Mouse (Mus musculus) ES-E14 (cell line): ENCODE results near the gene Slc5a10. TPM values are rescaled to one million over a fixed set of nuclear protein-coding genes. Genes with fewer than 3 reads are reported as not detected.

ENCODE experiments used
- DNase-seq: peaks from one replicate; pipeline ENCODE4 v3.0.0-alpha.2; 2013; ENCODE audit warnings: low read depth, low spot score
- H3K27ac ChIP-seq: 2 replicates; pipeline ENCODE4 v1.5.1; 2012; ENCODE audit warnings: low read depth, mild to moderate bottlenecking, low read length, moderate library complexity, mixed read lengths; ENCODE audit not compliant: poor library complexity, insufficient read depth, severe bottlenecking
- H3K36me3 ChIP-seq: 2 replicates; pipeline ENCODE4 v1.6.1; 2012; ENCODE audit warnings: mild to moderate bottlenecking, low read length, moderate library complexity, mixed read lengths; ENCODE audit not compliant: control insufficient read depth, poor library complexity, insufficient read depth, severe bottlenecking
- H3K4me1 ChIP-seq, 2 experiments: fragments of 150-350 bp in 1 of 2; sonication (generic) in 1 of 2; 2 replicates each; pipeline ENCODE4 v1.6.1; 2012; ENCODE audit warnings: low read length in 2 of 2, mild to moderate bottlenecking in 1 of 2, mixed read lengths in 1 of 2; ENCODE audit not compliant: control insufficient read depth in 2 of 2, insufficient read depth in 2 of 2, poor library complexity in 1 of 2
- H3K4me3 ChIP-seq, 2 experiments: fragments of 150-350 bp in 1 of 2; sonication (generic) in 1 of 2; 2 replicates each; pipeline ENCODE4 v1.5.1; 2012; ENCODE audit warnings: low read length in 2 of 2, low read depth in 1 of 2, mild to moderate bottlenecking in 1 of 2, mixed read lengths in 1 of 2; ENCODE audit not compliant: insufficient read depth in 1 of 2, poor library complexity in 1 of 2, severe bottlenecking in 1 of 2
- H3K9ac ChIP-seq: 2 replicates; pipeline ENCODE4 v1.6.1; 2012; ENCODE audit warnings: low read depth, mild to moderate bottlenecking, low read length, mixed read lengths; ENCODE audit not compliant: poor library complexity, insufficient read depth, severe bottlenecking
- H3K9me3 ChIP-seq: fragments of 150-350 bp; sonication (generic); 2 replicates; pipeline ENCODE4 v1.6.1; 2012; ENCODE audit warnings: low read depth, mild to moderate bottlenecking, low read length; ENCODE audit not compliant: control insufficient read depth, insufficient read depth
- CHD2 ChIP-seq: IDR thresholded peaks from 2 replicates; pipeline ENCODE4 v1.6.1; 2014; ENCODE audit warnings: mild to moderate bottlenecking, low read depth, low read length, inconsistent platforms
- HCFC1 ChIP-seq: IDR thresholded peaks from 2 replicates; pipeline ENCODE4 v1.6.1; 2012; ENCODE audit warnings: low read length, inconsistent platforms, borderline replicate concordance; ENCODE audit not compliant: insufficient read depth
- MAFK ChIP-seq: IDR thresholded peaks from 2 replicates; pipeline ENCODE4 v1.6.1; 2014; ENCODE audit warnings: mild to moderate bottlenecking, low read depth, low read length, inconsistent platforms; ENCODE audit not compliant: insufficient read depth
- ZC3H11A ChIP-seq: IDR thresholded peaks from 2 replicates; pipeline ENCODE4 v1.6.1; 2012; ENCODE audit warnings: low read depth, mild to moderate bottlenecking, inconsistent platforms, low read length, borderline replicate concordance
- ZNF384 ChIP-seq: IDR thresholded peaks from 2 replicates; pipeline ENCODE4 v1.6.1; 2012; ENCODE audit warnings: low read depth, low read length, inconsistent platforms
- in situ Hi-C, 2 experiments: fragments of 600-800 bp; cut with MboI; formaldehyde crosslinking; loops; one replicate each; pipeline ENCODE4 v1.15.1; 2025; ENCODE audit warnings: low sequenced_read_pairs in 2 of 2, inconsistent platforms in 1 of 2; ENCODE audit not compliant: unreplicated experiment in 2 of 2
- total RNA-seq: library from RNA; depleted of rRNA; stranded (reverse); fragments of 300-350 nt; gene quantifications from 2 replicates; pipeline ENCODE4 v1.2.3, GENCODE M21; 2012

Slc5a10 gene
- total RNA-seq, 1 experiment: 0.45 TPM

GRCm38 (mm10) chr11:61698852-61699251, 21.8 kb downstream of the Slc5a10 start:
- Histone ChIP-seq H3K4me1 (no peaks in the 10 kb centered on the region), H3K36me3 (peaks cover 4% of the 10 kb centered on the region; the same call in 1 of the 2 replicates), H3K4me3 (no peak overlapping the region), H3K27ac (no peak overlapping the region), H3K9me3 (no peaks in the 10 kb centered on the region), H3K9ac (no peak overlapping the region)
- in situ Hi-C loops: no loop called here
- TF ChIP-seq MAFK: no peak
- TF ChIP-seq ZNF384: no peak
- no peak for TF ChIP-seq ZC3H11A
- no peak for TF ChIP-seq CHD2
- no peak for TF ChIP-seq HCFC1
- DNase-seq: no peak

GRCm38 (mm10) chr11:61692996-61693395, 27.6 kb downstream of the Slc5a10 start:
- H3K36me3 ChIP-seq: no peaks in the 10 kb centered on the region
- no peak overlapping the region for H3K9ac ChIP-seq
- TF ChIP-seq HCFC1 (no peak), ZC3H11A (no peak)
- no peak overlapping the region for H3K27ac ChIP-seq
- in situ Hi-C loops: no loop called here
- no peak overlapping the region for H3K4me3 ChIP-seq
- H3K4me1 ChIP-seq: no peaks in the 10 kb centered on the region
- H3K9me3 ChIP-seq: no peaks in the 10 kb centered on the region
- no peak for DNase-seq

GRCm38 (mm10) chr11:61687595-61687994, 33.0 kb downstream of the Slc5a10 start:
- Histone ChIP-seq H3K9ac (no peak overlapping the region), H3K36me3 (no peaks in the 10 kb centered on the region), H3K4me1 (peaks cover 3 to 15% of the 10 kb centered on the region in 2 experiments; a peak in 1 of 4 replicates), H3K9me3 (no peaks in the 10 kb centered on the region), H3K27ac (no peak overlapping the region), H3K4me3 (no peak overlapping the region)
- no peak for TF ChIP-seq ZC3H11A
- TF ChIP-seq ZNF384: no peak
- TF ChIP-seq CHD2: no peak
- TF ChIP-seq HCFC1: no peak
- no peak for TF ChIP-seq MAFK
- DNase-seq: no peak
- in situ Hi-C loops: no loop called here

GRCm38 (mm10) chr11:61686906-61687453, 33.6 kb downstream of the Slc5a10 start:
- H3K4me3 ChIP-seq: no peak overlapping the region
- no peak overlapping the region for H3K27ac ChIP-seq

GRCm38 (mm10) chr11:61686141-61686540, 34.5 kb downstream of the Slc5a10 start:
- TF ChIP-seq MAFK (no peak), HCFC1 (no peak), ZC3H11A (no peak), CHD2 (no peak), ZNF384 (no peak)
- no peak overlapping the region for H3K27ac ChIP-seq
- no peaks in the 10 kb centered on the region for H3K36me3 ChIP-seq
- no peak overlapping the region for H3K9ac ChIP-seq
- H3K4me1 ChIP-seq: peaks cover 3 to 15% of the 10 kb centered on the region in 2 experiments; a peak in 1 of 4 replicates
- DNase-seq: no peak
- in situ Hi-C loops: no loop called here
- no peak overlapping the region for H3K4me3 ChIP-seq
- no peaks in the 10 kb centered on the region for H3K9me3 ChIP-seq

More at GRCm38 (mm10) chr11:61686906-61687453, 33.6 kb downstream of the Slc5a10 start:
- in situ Hi-C loops: no loop called here
- Histone ChIP-seq H3K4me1 (peaks cover 3 to 15% of the 10 kb centered on the region in 2 experiments; a peak in 1 of 4 replicates), H3K36me3 (no peaks in the 10 kb centered on the region), H3K9ac (no peak overlapping the region), H3K9me3 (no peaks in the 10 kb centered on the region)
- no peak for DNase-seq
- no peak for TF ChIP-seq CHD2
- TF ChIP-seq ZC3H11A: no peak
- TF ChIP-seq HCFC1: no peak
- TF ChIP-seq MAFK: peak; percentile 75; the same call in 1 of the 2 replicates
- no peak for TF ChIP-seq ZNF384
